38 mouse cellular contexts compared by ENCODE assay signal in the genomic region with DNA sequence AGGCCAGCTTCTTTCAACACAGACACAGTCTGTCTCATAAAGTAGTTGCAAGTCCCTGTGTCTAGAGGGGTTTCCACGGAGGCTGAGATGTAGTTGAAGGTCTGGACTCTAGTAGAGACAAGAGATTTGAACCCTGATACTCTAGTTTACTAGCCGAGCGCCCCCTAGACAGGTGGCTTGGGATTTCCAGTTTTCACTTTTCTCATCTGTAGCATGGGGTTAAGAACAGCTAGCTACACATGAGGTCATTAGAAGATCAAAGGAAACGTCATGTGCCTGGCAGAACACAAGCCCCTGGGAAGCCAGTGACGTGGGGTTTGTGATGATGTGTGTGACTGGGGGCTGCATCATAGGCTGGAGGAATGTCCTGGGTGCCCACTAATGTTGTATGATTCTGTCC. TPM values are rescaled to one million over a fixed set of nuclear protein-coding genes. Genes with fewer than 3 reads are reported as not detected.
"Had no signal": no experiment of that assay in that cellular context is flagged by ENCODE, and none has a peak within 500 bp of the region (broad histone marks: within the 10 kb centered on the region; RNA-seq: fewer than 3 reads in every experiment).

No protein-coding gene starts in this region.

- H3K4me2 ChIP-seq: heart, embryonic 12.5 days; hindbrain, embryonic 12.5 days; hindbrain, embryonic 14.5 days; intestine, embryonic 15.5 days; limb, embryonic 13.5 days; limb, embryonic 15.5 days; liver, embryonic 12.5 days had no signal

- H3K9me3 ChIP-seq: heart, embryonic 10.5 days; hindbrain, embryonic 10.5 days; hindbrain, embryonic 12.5 days; intestine, embryonic 15.5 days; limb, embryonic 13.5 days; limb, embryonic 15.5 days; liver, embryonic 12.5 days had no signal

- H3K27ac ChIP-seq: gastrocnemius, adult 2 months; heart, embryonic 10.5 days; hindbrain, embryonic 10.5 days; hindbrain, embryonic 12.5 days; hindbrain, embryonic 14.5 days; intestine, embryonic 15.5 days; limb, embryonic 13.5 days; limb, embryonic 15.5 days; liver, embryonic 12.5 days; liver, embryonic 14.5 days had no signal

- ATAC-seq: hindbrain, embryonic 16.5 days; inflammation-experienced regulatory T-cells, adult 6 months; intestine, embryonic 15.5 days; intestine, postnatal 0 days; liver, embryonic 12.5 days had no signal

- H3K9ac ChIP-seq: heart, embryonic 12.5 days; hindbrain, embryonic 12.5 days; hindbrain, embryonic 14.5 days; intestine, embryonic 15.5 days; limb, embryonic 13.5 days; limb, embryonic 15.5 days; liver, embryonic 12.5 days; liver, embryonic 14.5 days had no signal

- H3K4me1 ChIP-seq: heart, embryonic 10.5 days; heart, embryonic 12.5 days; hindbrain, embryonic 10.5 days; hindbrain, embryonic 12.5 days; intestine, embryonic 15.5 days; limb, embryonic 13.5 days; liver, embryonic 12.5 days had no signal

- DNase-seq: gastrocnemius, adult 2 months; gastrocnemius, postnatal 10 days; gastrocnemius, postnatal 25 days; heart, adult 11 months; heart, postnatal 10 days; heart, postnatal 4 days; kidney, adult 18-20 months; kidney, adult 8-10 months; kidney, postnatal 10 days; kidney, postnatal 36 days; layer of hippocampus, adult 9-11 months; layer of hippocampus, postnatal 36 days; left cerebral cortex, postnatal 4 days had no signal

- H3K36me3 ChIP-seq: heart, embryonic 10.5 days; heart, embryonic 12.5 days; hindbrain, embryonic 10.5 days; hindbrain, embryonic 12.5 days; intestine, embryonic 15.5 days; limb, embryonic 13.5 days; limb, embryonic 15.5 days; liver, embryonic 12.5 days had no signal

- H3K4me3 ChIP-seq: gastrocnemius, adult 2 months; heart, embryonic 10.5 days; heart, embryonic 12.5 days; hindbrain, embryonic 10.5 days; hindbrain, embryonic 12.5 days; intestine, embryonic 15.5 days; limb, embryonic 13.5 days; limb, embryonic 15.5 days; liver, embryonic 12.5 days had no signal

RNA-seq across cellular contexts. Expression of a gene that starts 11.3 kb away (rescaled TPM):
- total RNA-seq: gastrocnemius, adult 2 months; gastrocnemius, postnatal 25 days; heart, adult 8-10 months; heart, postnatal 4 days; layer of hippocampus, postnatal 14 days; layer of hippocampus, postnatal 36 days; left cerebral cortex, postnatal 10 days; left cerebral cortex, postnatal 25 days; liver, adult 2 months had no signal
- polyA plus RNA-seq: heart, embryonic 14.5 days; hindbrain, embryonic 14.5 days; hindbrain, embryonic 16.5 days; inflammation-experienced regulatory T-cells, adult 6 months; intestine, postnatal 0 days; kidney, embryonic 14.5 days; kidney, embryonic 16.5 days; large intestine, adult 2 months had no signal

RNA-seq across cellular contexts. Expression of a gene that starts 37.4 kb away (rescaled TPM):
- total RNA-seq: gastrocnemius, adult 2 months; gastrocnemius, postnatal 25 days; heart, adult 8-10 months; heart, postnatal 10 days; heart, postnatal 25 days; heart, postnatal 4 days; layer of hippocampus, adult 18-20 months; layer of hippocampus, postnatal 14 days; layer of hippocampus, postnatal 36 days; left cerebral cortex, adult 18-20 months; left cerebral cortex, postnatal 10 days; left cerebral cortex, postnatal 25 days; left cerebral cortex, postnatal 4 days; liver, adult 2 months had no signal
- polyA plus RNA-seq: heart, embryonic 14.5 days; inflammation-experienced regulatory T-cells, adult 6 months; liver, adult 2 months had no signal
